7 mouse cellular contexts compared by ENCODE assay signal in genomic region chr1:87214748-87215147, GRCm38 (mm10). TPM values are rescaled to one million over a fixed set of nuclear protein-coding genes. Genes with fewer than 3 reads are reported as not detected.
DNase-seq lines count a peak whose midpoint lies in the region; ATAC-seq and TF ChIP-seq lines count a peak whose summit lies in the region.

No protein-coding gene starts in this region.

- H3K27ac ChIP-seq in lung, postnatal 0 days (ENCODE audit: low read length) = peak overlapping the region; percentile 100
- H3K27ac ChIP-seq in cortical plate, adult 2 months (ENCODE audit: insufficient read depth, low read length) = no peak overlapping the region
- peak overlapping the region; percentile 97 for H3K27ac ChIP-seq in intestine, embryonic 14.5 days (ENCODE audit: low read depth)
- peak overlapping the region; percentile 99 for H3K27ac ChIP-seq in neural tube, embryonic 13.5 days (replicated peaks)

- peak overlapping the region; percentile 69 for H3K4me2 ChIP-seq in lung, postnatal 0 days (replicated peaks; ENCODE audit: low read depth, low read length)
- peak overlapping the region; percentile 85 for H3K4me2 ChIP-seq in intestine, embryonic 14.5 days (ENCODE audit: low read length)
- H3K4me2 ChIP-seq in neural tube, embryonic 13.5 days = peak overlapping the region; percentile 82

- no peak for ATAC-seq in lung, postnatal 0 days
- ATAC-seq in intestine, embryonic 14.5 days (replicated peaks; ENCODE audit: low FRiP score, low TSS enrichment, low read depth) = no peak
- ATAC-seq in neural tube, embryonic 13.5 days (ENCODE audit: low read depth) = no peak

- peak overlapping the region; percentile 92 for H3K4me3 ChIP-seq in lung, postnatal 0 days (ENCODE audit: low read depth, low read length)
- H3K4me3 ChIP-seq in cortical plate, adult 2 months (ENCODE audit: insufficient read depth, low read length) = peak overlapping the region; percentile 98
- peak overlapping the region; percentile 60 for H3K4me3 ChIP-seq in intestine, embryonic 14.5 days (ENCODE audit: low read depth, low read length)
- H3K4me3 ChIP-seq in neural tube, embryonic 13.5 days = peak overlapping the region; percentile 70

- peaks cover 8% of the 10 kb centered on the region; the same call in 1 of the 2 replicates for H3K4me1 ChIP-seq in lung, postnatal 0 days (ENCODE audit: insufficient read depth, low read depth, low read length)
- peaks cover 13% of the 10 kb centered on the region; the same call in 1 of the 2 replicates for H3K4me1 ChIP-seq in cortical plate, adult 2 months (ENCODE audit: control insufficient read depth, insufficient read depth, low read length)
- peaks cover 23% of the 10 kb centered on the region for H3K4me1 ChIP-seq in intestine, embryonic 14.5 days (replicated peaks; ENCODE audit: control insufficient read depth, insufficient read depth, low read length)
- H3K4me1 ChIP-seq in neural tube, embryonic 13.5 days (replicated peaks) = peaks cover 44% of the 10 kb centered on the region

- peaks cover 3% of the 10 kb centered on the region; the same call in 1 of the 2 replicates for H3K36me3 ChIP-seq in lung, postnatal 0 days (ENCODE audit: insufficient read depth, low read length)
- peaks cover 8% of the 10 kb centered on the region for H3K36me3 ChIP-seq in intestine, embryonic 14.5 days (ENCODE audit: control insufficient read depth, insufficient read depth, low read length)
- H3K36me3 ChIP-seq in neural tube, embryonic 13.5 days = peaks cover 5% of the 10 kb centered on the region

- no peak for TF ChIP-seq EP300 in lung, postnatal 0 days (IDR thresholded peaks at IDR 0.05)

- WGBS in lung, postnatal 0 days = 4% methylated on average over 4 of the region's 4 CpGs
- WGBS in intestine, embryonic 14.5 days = 13% methylated on average over 4 of the region's 4 CpGs
- 33% methylated on average over 4 of the region's 4 CpGs for WGBS in neural tube, embryonic 13.5 days

- peak; percentile 11 for DNase-seq in lung, postnatal 0 days (ENCODE audit: low spot score)
- DNase-seq in lung, postnatal 14 days = no peak
- peak; percentile 60 for DNase-seq in intestine, embryonic 14.5 days (ENCODE audit: low spot score)
- DNase-seq in ovary, postnatal 14 days (ENCODE audit: low spot score) = no peak
- DNase-seq in left cerebral cortex, adult 9 months (ENCODE audit: low spot score in 2 of 2) = no peak

- H3K9me3 ChIP-seq in lung, postnatal 0 days (ENCODE audit: low read length) = no peaks in the 10 kb centered on the region
- H3K9me3 ChIP-seq in intestine, embryonic 14.5 days (ENCODE audit: control insufficient read depth, low read length) = no peaks in the 10 kb centered on the region
- H3K9me3 ChIP-seq in neural tube, embryonic 13.5 days = no peaks in the 10 kb centered on the region

- no peak for TF ChIP-seq POLR2A in cortical plate, adult 2 months (IDR thresholded peaks at IDR 0.05; ENCODE audit: extremely low read depth, insufficient read depth, low read length)

- H3K9ac ChIP-seq in lung, postnatal 0 days (replicated peaks; ENCODE audit: low read depth) = peak overlapping the region; percentile 98
- peak overlapping the region; percentile 94 for H3K9ac ChIP-seq in intestine, embryonic 14.5 days (ENCODE audit: low read length)
- H3K9ac ChIP-seq in neural tube, embryonic 13.5 days = peak overlapping the region; percentile 95

- H3K27me3 ChIP-seq in lung, postnatal 0 days (replicated peaks; ENCODE audit: insufficient read depth, low read length) = no peaks in the 10 kb centered on the region
- no peaks in the 10 kb centered on the region for H3K27me3 ChIP-seq in intestine, embryonic 14.5 days (replicated peaks; ENCODE audit: control insufficient read depth, insufficient read depth, low read length)
- no peaks in the 10 kb centered on the region for H3K27me3 ChIP-seq in neural tube, embryonic 13.5 days

- TF ChIP-seq CTCF in lung, postnatal 0 days (IDR thresholded peaks at IDR 0.05) = no peak
- TF ChIP-seq CTCF in cortical plate, adult 2 months (IDR thresholded peaks at IDR 0.05; ENCODE audit: extremely low read depth, insufficient read depth, low read length) = no peak

RNA-seq across cellular contexts. Expression of gene Eif4e2, which starts 1.0 kb away (rescaled TPM):
- polyA plus RNA-seq in lung, postnatal 0 days (2015; fragmentation: Nextera tagmentation; extraction: Ambion mirVana) = 110 and 118 TPM in 2 replicates
- 53.7 and 55.6 TPM in 2 replicates for polyA plus RNA-seq in cortical plate, adult 2 months (2012; rRNA removed)
- polyA plus RNA-seq in intestine, embryonic 14.5 days (2014; fragmentation: Nextera tagmentation; extraction: Ambion mirVana) = 131 and 141 TPM in 2 replicates
- polyA plus RNA-seq in neural tube, embryonic 13.5 days (2015; fragmentation: Nextera tagmentation; extraction: Ambion mirVana) = 108 and 115 TPM in 2 replicates

RNA-seq across cellular contexts. Expression of gene Chrng, which starts 10.3 kb away (rescaled TPM):
- polyA plus RNA-seq in lung, postnatal 0 days (2015; fragmentation: Nextera tagmentation; extraction: Ambion mirVana) = 0.04 TPM in 1 of 2 replicates, not detected in the other
- polyA plus RNA-seq in cortical plate, adult 2 months (2012; rRNA removed) = not detected in 2 replicates
- polyA plus RNA-seq in intestine, embryonic 14.5 days (2014; fragmentation: Nextera tagmentation; extraction: Ambion mirVana) = not detected in 2 replicates
- 0.57 and 1.7 TPM in 2 replicates for polyA plus RNA-seq in neural tube, embryonic 13.5 days (2015; fragmentation: Nextera tagmentation; extraction: Ambion mirVana)

RNA-seq across cellular contexts. Expression of gene Chrnd, which starts 24.3 kb away (rescaled TPM):
- not detected in 2 replicates for polyA plus RNA-seq in lung, postnatal 0 days (2015; fragmentation: Nextera tagmentation; extraction: Ambion mirVana)
- not detected in 2 replicates for polyA plus RNA-seq in cortical plate, adult 2 months (2012; rRNA removed)
- polyA plus RNA-seq in intestine, embryonic 14.5 days (2014; fragmentation: Nextera tagmentation; extraction: Ambion mirVana) = not detected in 2 replicates
- 0.31 and 0.62 TPM in 2 replicates for polyA plus RNA-seq in neural tube, embryonic 13.5 days (2015; fragmentation: Nextera tagmentation; extraction: Ambion mirVana)

RNA-seq across cellular contexts. Expression of gene Prss56, which starts 31.6 kb away (rescaled TPM):
- not detected in 2 replicates for polyA plus RNA-seq in lung, postnatal 0 days (2015; fragmentation: Nextera tagmentation; extraction: Ambion mirVana)
- polyA plus RNA-seq in cortical plate, adult 2 months (2012; rRNA removed) = 0.13 and 0.40 TPM in 2 replicates
- polyA plus RNA-seq in intestine, embryonic 14.5 days (2014; fragmentation: Nextera tagmentation; extraction: Ambion mirVana) = not detected in 2 replicates
- 6.6 and 7.1 TPM in 2 replicates for polyA plus RNA-seq in neural tube, embryonic 13.5 days (2015; fragmentation: Nextera tagmentation; extraction: Ambion mirVana)

RNA-seq across cellular contexts. Expression of gene Efhd1, which starts 49.4 kb away (rescaled TPM):
- 0.24 and 0.69 TPM in 2 replicates for polyA plus RNA-seq in lung, postnatal 0 days (2015; fragmentation: Nextera tagmentation; extraction: Ambion mirVana)
- 30.0 and 36.5 TPM in 2 replicates for polyA plus RNA-seq in cortical plate, adult 2 months (2012; rRNA removed)
- 0.16 TPM in 1 of 2 replicates, not detected in the other for polyA plus RNA-seq in intestine, embryonic 14.5 days (2014; fragmentation: Nextera tagmentation; extraction: Ambion mirVana)
- polyA plus RNA-seq in neural tube, embryonic 13.5 days (2015; fragmentation: Nextera tagmentation; extraction: Ambion mirVana) = 1.2 and 1.9 TPM in 2 replicates

Comparison
In these comparisons a context has a peak if more than half of its experiments do, and no peak if none do; other contexts are left out.
1. DNase-seq: peak in lung, postnatal 0 days (single experiment) and intestine, embryonic 14.5 days (single experiment); none in lung, postnatal 14 days (single experiment), ovary, postnatal 14 days (single experiment) and left cerebral cortex, adult 9 months (0 of 2).
2. Peak in every context shown above with its lines, with median percentiles within 50 percentile points of each other: H3K4me2 ChIP-seq, H3K4me3 ChIP-seq and H3K9ac ChIP-seq.